12 mouse cellular contexts compared by ENCODE assay signal in the genomic region with DNA sequence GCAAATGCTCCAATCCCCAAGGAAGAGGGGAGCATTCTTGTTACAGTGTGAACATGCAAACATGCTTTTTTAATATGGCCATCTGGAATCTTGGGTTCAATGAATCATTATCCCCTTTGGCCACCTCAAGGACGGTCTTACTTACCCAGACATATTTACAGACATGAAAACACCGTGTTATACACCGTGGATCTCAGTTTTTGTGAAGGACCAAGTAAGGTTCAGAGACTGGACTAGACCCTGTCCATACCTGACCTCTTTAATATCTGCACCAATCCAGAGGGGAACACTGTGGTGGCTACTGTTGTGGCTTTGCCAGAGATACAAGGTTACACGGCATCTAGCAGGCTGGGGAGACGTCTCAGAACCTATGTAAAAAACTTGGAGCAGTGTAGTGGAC.
"Had no signal": no experiment of that assay in that cellular context is flagged by ENCODE, and none has a peak within 500 bp of the region (broad histone marks: within the 10 kb centered on the region; RNA-seq: fewer than 3 reads in every experiment).

No protein-coding gene starts in this region.

- H3K36me3 ChIP-seq: limb, embryonic 15.5 days; midbrain, embryonic 13.5 days had no signal

- DNase-seq: kidney, adult 8-10 months; lung, embryonic 14.5 days; lung, postnatal 14 days; right cerebral cortex, postnatal 14 days; thymus, adult 2 months; thymus, postnatal 36 days had no signal

- H3K9ac ChIP-seq: limb, embryonic 15.5 days; lung, embryonic 14.5 days; midbrain, embryonic 13.5 days; stomach, embryonic 15.5 days had no signal

- H3K9me3 ChIP-seq: limb, embryonic 15.5 days; midbrain, embryonic 13.5 days; stomach, embryonic 15.5 days had no signal

- ATAC-seq: intestine, postnatal 0 days; midbrain, embryonic 13.5 days had no signal

- H3K27me3 ChIP-seq: stomach, embryonic 15.5 days had no signal

- H3K4me2 ChIP-seq: limb, embryonic 15.5 days; lung, embryonic 14.5 days; midbrain, embryonic 13.5 days; stomach, embryonic 15.5 days had no signal

- H3K27ac ChIP-seq: limb, embryonic 15.5 days; macrophage; midbrain, embryonic 13.5 days; stomach, embryonic 15.5 days had no signal

- H3K4me3 ChIP-seq: limb, embryonic 15.5 days; megakaryocyte, embryonic 14.5 days; midbrain, embryonic 13.5 days; stomach, embryonic 15.5 days had no signal
